Mouse (Mus musculus) kidney, embryonic 14.5 days (tissue): ENCODE data around the gene 4930404H24Rik. TPM values are rescaled to one million over a fixed set of nuclear protein-coding genes. Genes with fewer than 3 reads are reported as not detected.

Experiments used
- ATAC-seq: fragments of 200-750 bp; cut with Nextera tagmentation; 2 replicates; pipeline ENCODE4 v1.8.0; 2017; ENCODE audit warnings: moderate number of reproducible peaks, mild to moderate bottlenecking, moderate TSS enrichment, moderate library complexity; ENCODE audit not compliant: low FRiP score, low TSS enrichment
- H3K27ac ChIP-seq: fragments of 300-500 bp; sonication (generic); 2 replicates; pipeline ENCODE4 v1.5.1; 2014; ENCODE audit warnings: low read depth, mild to moderate bottlenecking, low read length, moderate library complexity, mixed read lengths
- H3K27me3 ChIP-seq: fragments of 300-500 bp; sonication (generic); 2 replicates; pipeline ENCODE4 v1.6.1; 2014; ENCODE audit warnings: mild to moderate bottlenecking, low read length; ENCODE audit not compliant: control insufficient read depth, insufficient read depth
- H3K36me3 ChIP-seq: fragments of 300-500 bp; sonication (generic); 2 replicates; pipeline ENCODE4 v1.6.1; 2014; ENCODE audit warnings: low read length, mixed read lengths; ENCODE audit not compliant: control insufficient read depth, insufficient read depth
- H3K4me1 ChIP-seq: fragments of 300-500 bp; sonication (generic); 2 replicates; pipeline ENCODE4 v1.6.1; 2014; ENCODE audit warnings: low read length, mixed read lengths; ENCODE audit not compliant: control insufficient read depth, insufficient read depth
- H3K4me2 ChIP-seq: fragments of 300-500 bp; sonication (generic); replicated peaks from 2 replicates; pipeline ENCODE4 v1.6.1; 2014; ENCODE audit warnings: low read depth, mild to moderate bottlenecking, low read length
- H3K4me3 ChIP-seq: fragments of 300-500 bp; sonication (generic); 2 replicates; pipeline ENCODE4 v1.5.1; 2014; ENCODE audit warnings: mild to moderate bottlenecking, low read length
- H3K9ac ChIP-seq: fragments of 300-500 bp; sonication (generic); 2 replicates; pipeline ENCODE4 v1.6.1; 2014; ENCODE audit warnings: low read depth, mild to moderate bottlenecking, low read length, moderate library complexity
- H3K9me3 ChIP-seq: fragments of 300-500 bp; sonication (generic); 2 replicates; pipeline ENCODE4 v1.6.1; 2016; ENCODE audit warnings: low read length; ENCODE audit not compliant: control insufficient read depth
- WGBS: fragments of 180-500 bp; shearing (Covaris S2); extraction: QIAGEN DNeasy Blood & Tissue Kit; methylation state at CpG from one replicate; pipeline ENCODE4 v1.1.7; 2014; 5-methylcytosine and 5-hydroxymethylcytosine counted together
- polyA plus RNA-seq: library from polyadenylated mRNA; unstranded; fragments of >200 nt; fragmentation: Nextera tagmentation; extraction: Ambion mirVana; gene quantifications from 2 replicates; pipeline ENCODE4 v1.2.1, GENCODE M21; 2014

The 4930404H24Rik gene
- polyA plus RNA-seq, 1 experiment from 2014 or later = not detected

- ATAC-seq = peak; percentile 21; the same call in 1 of the 2 replicates
- H3K4me2 ChIP-seq = peak within 1 kb of the TSS; percentile 99
- H3K36me3 ChIP-seq = no peaks in the 10 kb centered on the region
- peak within 1 kb of the TSS; percentile 65 for H3K4me3 ChIP-seq
- H3K27me3 ChIP-seq = peaks cover 21% of the 10 kb centered on the region
- 4% methylated on average over 16 of the region's 86 CpGs for whole genome bisulfite sequencing
- no peaks in the 10 kb centered on the region for H3K9me3 ChIP-seq
- peak within 1 kb of the TSS; percentile 75 for H3K9ac ChIP-seq
- peak within 1 kb of the TSS; percentile 71 for H3K27ac ChIP-seq
- peaks cover 20% of the 10 kb centered on the region for H3K4me1 ChIP-seq
Observed at GRCm38 (mm10) chr2:153529931-153530766, 37.6 kb downstream of the 4930404H24Rik start, which contains the start of gene Nol4l. Gene Nol4l (minus strand): TSS chr2:153529971.

GRCm38 (mm10) chr2:153530948-153531347 lies 38.4 kb downstream of the 4930404H24Rik start:
- 58% methylated on average over 5 of the region's 5 CpGs for WGBS
- peaks cover 12% of the 10 kb centered on the region for H3K4me1 ChIP-seq
- H3K9me3 ChIP-seq = no peaks in the 10 kb centered on the region
- H3K4me2 ChIP-seq = no peak overlapping the region
- peaks cover 21% of the 10 kb centered on the region for H3K27me3 ChIP-seq
- no peaks in the 10 kb centered on the region for H3K36me3 ChIP-seq
- H3K27ac ChIP-seq = no peak overlapping the region
- no peak for ATAC-seq
- H3K4me3 ChIP-seq = no peak overlapping the region
- H3K9ac ChIP-seq = no peak overlapping the region

- Histone ChIP-seq H3K9ac (no peak overlapping the region), H3K9me3 (no peaks in the 10 kb centered on the region), H3K4me2 (no peak overlapping the region), H3K4me1 (0 out of 2 replicates have a peak, but pooled peaks cover 2% of the 10 kb centered on the region), H3K27me3 (peaks cover 21% of the 10 kb centered on the region), H3K36me3 (no peaks in the 10 kb centered on the region), H3K4me3 (no peak overlapping the region), H3K27ac (no peak overlapping the region)
- 65% methylated on average over 1 of the region's 1 CpGs for WGBS
- no peak for ATAC-seq
Observed at GRCm38 (mm10) chr2:153533981-153534380, 41.4 kb downstream of the 4930404H24Rik start.

GRCm38 (mm10) chr2:153538898-153539297 lies 46.3 kb downstream of the 4930404H24Rik start:
- Histone ChIP-seq H3K4me3 (no peak overlapping the region), H3K9me3 (no peaks in the 10 kb centered on the region), H3K27ac (no peak overlapping the region), H3K36me3 (no peaks in the 10 kb centered on the region), H3K27me3 (no peaks in the 10 kb centered on the region), H3K9ac (no peak overlapping the region), H3K4me2 (no peak overlapping the region), H3K4me1 (no peaks in the 10 kb centered on the region)
- ATAC-seq = no peak
- 83% methylated on average over 3 of the region's 3 CpGs for WGBS

GRCm38 (mm10) chr2:153542936-153543668 lies 50.5 kb downstream of the 4930404H24Rik start:
- Histone ChIP-seq H3K4me3 (no peak overlapping the region), H3K9ac (no peak overlapping the region), H3K4me2 (no peak overlapping the region), H3K27ac (no peak overlapping the region), H3K9me3 (no peaks in the 10 kb centered on the region), H3K27me3 (no peaks in the 10 kb centered on the region), H3K4me1 (peaks cover 20% of the 10 kb centered on the region), H3K36me3 (no peaks in the 10 kb centered on the region)
- WGBS = 87% methylated on average over 8 of the region's 8 CpGs
- no peak for ATAC-seq

Other genes with a start within 250 kb of the 4930404H24Rik start
- gene Kif3b, start 201.4 kb upstream of the 4930404H24Rik start, polyA plus RNA-seq = 4.4 and 5.6 TPM in 2 replicates
- gene Asxl1, start 147.0 kb upstream of the 4930404H24Rik start, polyA plus RNA-seq = 15.5 and 20.8 TPM in 2 replicates
- 10.5 and 17.1 TPM in 2 replicates for gene Nol4l, start 37.2 kb downstream of the 4930404H24Rik start, polyA plus RNA-seq
- 64.9 and 78.0 TPM in 2 replicates for gene Commd7, start 140.0 kb downstream of the 4930404H24Rik start, polyA plus RNA-seq
- 13.3 and 20.2 TPM in 2 replicates for gene Dnmt3b, start 156.7 kb downstream of the 4930404H24Rik start, polyA plus RNA-seq
- gene Dnmt3c, start 203.9 kb downstream of the 4930404H24Rik start, polyA plus RNA-seq = not detected in 2 replicates
- gene Mapre1, start 248.5 kb downstream of the 4930404H24Rik start, polyA plus RNA-seq = 203 and 243 TPM in 2 replicates